Mouse (Mus musculus): ENCODE results near the gene Dock7. TPM values are rescaled to one million over a fixed set of nuclear protein-coding genes. Genes with fewer than 3 reads are reported as not detected.

Gene Dock7
- polyA plus RNA-seq (2011; ENCODE audit: insufficient read length, low read depth, missing spikeins), result 121 and 125 TPM in 2 replicates

- Histone ChIP-seq H3K4me3 (ENCODE audit: insufficient read depth, low read length) (peak within 1 kb of the TSS; percentile 83), H3K4me1 (ENCODE audit: control insufficient read depth, insufficient read depth, low read length) (peaks cover 12% of the 10 kb centered on the region), H3K27ac (ENCODE audit: insufficient read depth, low read length) (0 out of 2 replicates have a peak within 1 kb of the TSS, but pooled peaks have one; percentile 0)
- TF ChIP-seq POLR2A (IDR thresholded peaks at IDR 0.05; ENCODE audit: low read depth, low read length) (peak; percentile 54), CTCF (IDR thresholded peaks at IDR 0.05; ENCODE audit: borderline replicate concordance, insufficient read depth, low read length) (no peak)
Observed at GRCm38 (mm10) chr4:99120211-99121122, at the start of gene Dock7. Dock7 (minus strand) TSS chr4:99120915.

GRCm38 (mm10) chr4:99168869-99169268, 48.2 kb upstream of the Dock7 start:
- H3K4me3 ChIP-seq (ENCODE audit: insufficient read depth, low read length), result no peak overlapping the region
- TF ChIP-seq POLR2A (IDR thresholded peaks at IDR 0.05; ENCODE audit: low read depth, low read length) (no peak), CTCF (IDR thresholded peaks at IDR 0.05; ENCODE audit: borderline replicate concordance, insufficient read depth, low read length) (no peak)

GRCm38 (mm10) chr4:99163547-99163946, 42.8 kb upstream of the Dock7 start:
- TF ChIP-seq CTCF (IDR thresholded peaks at IDR 0.05; ENCODE audit: borderline replicate concordance, insufficient read depth, low read length) (no peak), POLR2A (IDR thresholded peaks at IDR 0.05; ENCODE audit: low read depth, low read length) (no peak)
- H3K27ac ChIP-seq (ENCODE audit: insufficient read depth, low read length), result 0 out of 2 replicates have a peak overlapping the region, but pooled peaks have one; percentile 9
- H3K4me3 ChIP-seq (ENCODE audit: insufficient read depth, low read length), result no peak overlapping the region
- peaks cover 18% of the 10 kb centered on the region for H3K4me1 ChIP-seq (ENCODE audit: control insufficient read depth, insufficient read depth, low read length)

More at GRCm38 (mm10) chr4:99168869-99169268, 48.2 kb upstream of the Dock7 start:
- peak overlapping the region; percentile 70; the same call in 1 of the 2 replicates for H3K27ac ChIP-seq (ENCODE audit: insufficient read depth, low read length)
- H3K4me1 ChIP-seq (ENCODE audit: control insufficient read depth, insufficient read depth, low read length), result no peaks in the 10 kb centered on the region; the same call in 1 of the 2 replicates

GRCm38 (mm10) chr4:99163001-99163400, 42.3 kb upstream of the Dock7 start:
- Histone ChIP-seq H3K4me1 (ENCODE audit: control insufficient read depth, insufficient read depth, low read length) (peaks cover 18% of the 10 kb centered on the region), H3K27ac (ENCODE audit: insufficient read depth, low read length) (peak overlapping the region; percentile 74), H3K4me3 (ENCODE audit: insufficient read depth, low read length) (no peak overlapping the region)
- no peak for TF ChIP-seq CTCF (IDR thresholded peaks at IDR 0.05; ENCODE audit: borderline replicate concordance, insufficient read depth, low read length)
- no peak for TF ChIP-seq POLR2A (IDR thresholded peaks at IDR 0.05; ENCODE audit: low read depth, low read length)

GRCm38 (mm10) chr4:99161457-99161971, 40.8 kb upstream of the Dock7 start:
- no peak for TF ChIP-seq POLR2A (IDR thresholded peaks at IDR 0.05; ENCODE audit: low read depth, low read length)
- TF ChIP-seq CTCF (IDR thresholded peaks at IDR 0.05; ENCODE audit: borderline replicate concordance, insufficient read depth, low read length), result no peak
- Histone ChIP-seq H3K4me3 (ENCODE audit: insufficient read depth, low read length) (peak overlapping the region; percentile 6; the same call in 1 of the 2 replicates), H3K27ac (ENCODE audit: insufficient read depth, low read length) (peak overlapping the region; percentile 95), H3K4me1 (ENCODE audit: control insufficient read depth, insufficient read depth, low read length) (peaks cover 18% of the 10 kb centered on the region)

- Histone ChIP-seq H3K4me1 (ENCODE audit: control insufficient read depth, insufficient read depth, low read length) (peaks cover 18% of the 10 kb centered on the region), H3K4me3 (ENCODE audit: insufficient read depth, low read length) (no peak overlapping the region), H3K27ac (ENCODE audit: insufficient read depth, low read length) (peak overlapping the region; percentile 95)
- TF ChIP-seq POLR2A (IDR thresholded peaks at IDR 0.05; ENCODE audit: low read depth, low read length) (no peak), CTCF (IDR thresholded peaks at IDR 0.05; ENCODE audit: borderline replicate concordance, insufficient read depth, low read length) (no peak)
Observed at GRCm38 (mm10) chr4:99160899-99161298, 40.2 kb upstream of the Dock7 start.

GRCm38 (mm10) chr4:99160414-99160813, 39.7 kb upstream of the Dock7 start:
- TF ChIP-seq POLR2A (IDR thresholded peaks at IDR 0.05; ENCODE audit: low read depth, low read length) (no peak), CTCF (IDR thresholded peaks at IDR 0.05; ENCODE audit: borderline replicate concordance, insufficient read depth, low read length) (no peak)
- no peak overlapping the region for H3K4me3 ChIP-seq (ENCODE audit: insufficient read depth, low read length)
- 0 out of 2 replicates have a peak overlapping the region, but pooled peaks have one; percentile 45 for H3K27ac ChIP-seq (ENCODE audit: insufficient read depth, low read length)
- H3K4me1 ChIP-seq (ENCODE audit: control insufficient read depth, insufficient read depth, low read length), result peaks cover 18% of the 10 kb centered on the region

GRCm38 (mm10) chr4:99158495-99158894, 37.8 kb upstream of the Dock7 start:
- no peak overlapping the region for H3K27ac ChIP-seq (ENCODE audit: insufficient read depth, low read length)
- no peak overlapping the region for H3K4me3 ChIP-seq (ENCODE audit: insufficient read depth, low read length)
- TF ChIP-seq CTCF (IDR thresholded peaks at IDR 0.05; ENCODE audit: borderline replicate concordance, insufficient read depth, low read length), result no peak
- no peak for TF ChIP-seq POLR2A (IDR thresholded peaks at IDR 0.05; ENCODE audit: low read depth, low read length)
- H3K4me1 ChIP-seq (ENCODE audit: control insufficient read depth, insufficient read depth, low read length), result peaks cover 18% of the 10 kb centered on the region

GRCm38 (mm10) chr4:99156641-99157307, 36.1 kb upstream of the Dock7 start:
- Histone ChIP-seq H3K4me3 (ENCODE audit: insufficient read depth, low read length) (no peak overlapping the region), H3K27ac (ENCODE audit: insufficient read depth, low read length) (no peak overlapping the region), H3K4me1 (ENCODE audit: control insufficient read depth, insufficient read depth, low read length) (peaks cover 11% of the 10 kb centered on the region)
- TF ChIP-seq POLR2A (IDR thresholded peaks at IDR 0.05; ENCODE audit: low read depth, low read length) (no peak), CTCF (IDR thresholded peaks at IDR 0.05; ENCODE audit: borderline replicate concordance, insufficient read depth, low read length) (no peak)

All from embryonic fibroblast, embryonic 13.5 days (primary cell).